Mouse (Mus musculus): ENCODE results near the gene Syne4.

- peak; percentile 57 for TF ChIP-seq POLR2A (IDR thresholded peaks at IDR 0.05; ENCODE audit: insufficient read length, low read depth)
- TF ChIP-seq MYOD1 (IDR thresholded peaks at IDR 0.05; ENCODE audit: control insufficient read depth in 1 of 3, insufficient read length in 2 of 3, low read depth in 2 of 3), result peak in 1 of 3 experiments; percentile 48
- TF ChIP-seq CEBPB (IDR thresholded peaks at IDR 0.05; ENCODE audit: insufficient read depth, poor library complexity, severe bottlenecking), result no peak
- TF ChIP-seq MAX (IDR thresholded peaks at IDR 0.05; ENCODE audit: low read depth), result no peak
- TF ChIP-seq TCF12 (IDR thresholded peaks at IDR 0.05; ENCODE audit: insufficient read depth, poor library complexity, severe bottlenecking), result no peak
- TF ChIP-seq E2F4 (IDR thresholded peaks at IDR 0.05; ENCODE audit: insufficient read depth), result no peak
- peak; percentile 17 for TF ChIP-seq POLR2AphosphoS2 (IDR thresholded peaks at IDR 0.05; ENCODE audit: insufficient read length, low read depth)
These were observed 33.9 kb upstream of the Syne4 start for GRCm38 (mm10) chr7:30280670-30281138.
